Mouse (Mus musculus): ENCODE data around the gene Aqp3.

DNA sequence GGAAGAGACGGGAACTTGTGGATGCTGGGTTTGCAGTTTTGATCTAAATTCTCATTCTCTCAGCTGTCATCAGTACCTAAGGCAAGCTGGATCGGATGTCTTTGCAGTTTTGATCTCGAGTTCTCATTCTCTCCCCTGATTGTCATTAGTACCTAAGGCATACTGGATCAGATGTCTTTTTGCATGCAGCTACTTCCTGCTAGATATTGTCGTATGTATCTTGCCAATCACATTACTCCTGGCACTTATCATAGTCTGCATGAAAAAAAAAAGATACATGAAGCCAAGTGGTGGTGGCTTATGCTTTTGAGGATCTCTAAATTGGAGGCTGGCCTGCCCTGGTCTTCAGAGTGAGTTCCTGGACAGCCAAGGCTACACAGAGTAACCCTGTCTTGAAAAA is 13.2 kb downstream of the Aqp3 start:
- TF ChIP-seq POLR2A (IDR thresholded peaks at IDR 0.05; ENCODE audit: low read depth, low read length) (no peak), CTCF (conservative IDR thresholded peaks at IDR 0.05; ENCODE audit: insufficient read depth, insufficient read length, low read depth, low read length) (no peak)
